19 mouse cellular contexts compared by ENCODE assay signal in the genomic region with DNA sequence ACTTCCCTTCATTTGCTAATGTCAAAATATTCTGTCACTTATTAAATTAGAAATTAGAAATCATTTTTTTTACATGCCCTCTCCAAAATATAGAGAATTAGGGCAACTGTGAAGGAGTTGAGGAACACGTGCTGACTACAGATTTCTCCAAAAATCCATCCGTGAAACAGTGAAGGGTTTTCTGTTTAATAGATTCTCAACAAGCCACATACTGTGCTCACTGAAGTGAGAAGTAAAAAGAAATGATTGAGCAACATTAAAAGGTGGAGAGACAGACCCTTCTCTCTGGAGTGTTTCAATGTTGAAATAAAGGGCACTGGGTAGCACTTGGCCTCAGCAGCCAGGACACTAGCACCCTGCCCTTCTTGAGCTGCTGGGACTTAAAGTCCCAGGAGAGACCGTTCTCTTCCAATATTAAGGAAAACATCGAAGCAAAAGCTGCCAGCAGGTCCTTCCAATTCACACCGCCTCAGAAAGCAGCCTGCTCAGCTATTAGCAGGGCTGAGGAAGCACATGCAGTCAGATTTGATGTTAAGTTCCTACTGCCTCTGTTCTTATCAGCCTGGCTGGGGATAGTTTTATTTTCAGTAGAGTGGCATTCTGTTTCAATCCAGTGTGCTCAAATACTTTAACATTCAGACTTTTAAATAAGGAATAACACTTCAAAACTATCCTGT.
DNase-seq lines count a peak whose midpoint lies in the region; ATAC-seq and TF ChIP-seq lines count a peak whose summit lies in the region.
"Had no signal": no experiment of that assay in that cellular context is flagged by ENCODE, and none has a peak within 500 bp of the region (broad histone marks: within the 10 kb centered on the region; RNA-seq: fewer than 3 reads in every experiment).

No protein-coding gene starts in this region.

- no peak for DNase-seq in forebrain, postnatal 0 days
- DNase-seq in layer of hippocampus, postnatal 14 days (ENCODE audit: low spot score in 2 of 2) = peak; percentile 8 to 39
- no peak for DNase-seq in layer of hippocampus, postnatal 25 days (ENCODE audit: extremely low spot score in 1 of 2, low spot score in 1 of 2)
- no peak for DNase-seq in midbrain, embryonic 10.5 days (ENCODE audit: low spot score)
- DNase-seq in retina, postnatal 1 day = peak; percentile 25
- no peak for DNase-seq in gastrocnemius, postnatal 25 days
- DNase-seq: adrenal gland, adult 8-10 months; kidney, adult 2 months; thymus, postnatal 25 days had no signal

- peak; percentile 38; the same call in 1 of the 2 replicates for ATAC-seq in forebrain, postnatal 0 days
- ATAC-seq in forebrain, embryonic 12.5 days (ENCODE audit: low FRiP score) = no peak
- peak; percentile 37; the same call in 1 of the 2 replicates for ATAC-seq in midbrain, embryonic 15.5 days (replicated peaks)
- ATAC-seq: activated CD4-positive, CD25-positive, alpha-beta regulatory T cell, adult 4 months had no signal

- H3K9me3 ChIP-seq in forebrain, postnatal 0 days (ENCODE audit: low read length) = no peaks in the 10 kb centered on the region
- no peaks in the 10 kb centered on the region for H3K9me3 ChIP-seq in forebrain, embryonic 12.5 days
- H3K9me3 ChIP-seq in midbrain, embryonic 15.5 days = no peaks in the 10 kb centered on the region
- H3K9me3 ChIP-seq in midbrain, embryonic 10.5 days (replicated peaks) = no peaks in the 10 kb centered on the region
- H3K9me3 ChIP-seq: embryonic facial prominence, embryonic 10.5 days; limb, embryonic 15.5 days; lung, embryonic 15.5 days; midbrain, embryonic 12.5 days; stomach, embryonic 15.5 days had no signal

- H3K4me2 ChIP-seq in forebrain, postnatal 0 days (ENCODE audit: low read depth) = no peak overlapping the region
- H3K4me2 ChIP-seq in forebrain, embryonic 12.5 days = no peak overlapping the region
- no peak overlapping the region for H3K4me2 ChIP-seq in midbrain, embryonic 15.5 days
- H3K4me2 ChIP-seq: limb, embryonic 15.5 days; lung, embryonic 15.5 days; midbrain, embryonic 12.5 days; stomach, embryonic 15.5 days had no signal

- H3K27ac ChIP-seq in forebrain, postnatal 0 days (ENCODE audit: low read depth, low read length) = no peak overlapping the region
- no peak overlapping the region for H3K27ac ChIP-seq in forebrain, embryonic 12.5 days
- H3K27ac ChIP-seq in midbrain, embryonic 15.5 days = no peak overlapping the region
- no peak overlapping the region for H3K27ac ChIP-seq in midbrain, embryonic 10.5 days (replicated peaks)
- H3K27ac ChIP-seq: embryonic facial prominence, embryonic 10.5 days; kidney, postnatal 0 days; limb, embryonic 15.5 days; liver, embryonic 14.5 days; lung, embryonic 15.5 days; midbrain, embryonic 12.5 days; stomach, embryonic 15.5 days had no signal

- H3K4me3 ChIP-seq in forebrain, postnatal 0 days (ENCODE audit: low read depth, low read length) = no peak overlapping the region
- H3K4me3 ChIP-seq in forebrain, embryonic 12.5 days (replicated peaks) = no peak overlapping the region
- no peak overlapping the region for H3K4me3 ChIP-seq in midbrain, embryonic 15.5 days
- no peak overlapping the region for H3K4me3 ChIP-seq in midbrain, embryonic 10.5 days
- H3K4me3 ChIP-seq: embryonic facial prominence, embryonic 10.5 days; limb, embryonic 15.5 days; lung, embryonic 15.5 days; midbrain, embryonic 12.5 days; stomach, embryonic 15.5 days had no signal

- no peaks in the 10 kb centered on the region for H3K36me3 ChIP-seq in forebrain, postnatal 0 days (ENCODE audit: insufficient read depth)
- no peaks in the 10 kb centered on the region for H3K36me3 ChIP-seq in forebrain, embryonic 12.5 days (replicated peaks)
- H3K36me3 ChIP-seq in midbrain, embryonic 15.5 days (replicated peaks) = no peaks in the 10 kb centered on the region
- no peaks in the 10 kb centered on the region for H3K36me3 ChIP-seq in midbrain, embryonic 10.5 days
- H3K36me3 ChIP-seq: embryonic facial prominence, embryonic 10.5 days; limb, embryonic 15.5 days; lung, embryonic 15.5 days; midbrain, embryonic 12.5 days; stomach, embryonic 15.5 days had no signal

- H3K9ac ChIP-seq in forebrain, postnatal 0 days = no peak overlapping the region
- H3K9ac ChIP-seq in forebrain, embryonic 12.5 days = no peak overlapping the region
- H3K9ac ChIP-seq in midbrain, embryonic 15.5 days = no peak overlapping the region
- H3K9ac ChIP-seq: limb, embryonic 15.5 days; liver, embryonic 14.5 days; lung, embryonic 15.5 days; midbrain, embryonic 12.5 days; stomach, embryonic 15.5 days had no signal

- no peak for TF ChIP-seq CTCF in forebrain, postnatal 0 days (IDR thresholded peaks at IDR 0.05; ENCODE audit: low read depth)

- no peaks in the 10 kb centered on the region for H3K27me3 ChIP-seq in forebrain, postnatal 0 days (ENCODE audit: insufficient read depth, low read length)
- no peaks in the 10 kb centered on the region for H3K27me3 ChIP-seq in forebrain, embryonic 12.5 days
- H3K27me3 ChIP-seq in midbrain, embryonic 15.5 days (replicated peaks) = no peaks in the 10 kb centered on the region
- no peaks in the 10 kb centered on the region for H3K27me3 ChIP-seq in midbrain, embryonic 10.5 days (ENCODE audit: low read depth, poor library complexity, severe bottlenecking)
- H3K27me3 ChIP-seq: limb, embryonic 15.5 days; lung, embryonic 15.5 days; midbrain, embryonic 12.5 days; stomach, embryonic 15.5 days had no signal

- 18% methylated on average over 5 of the region's 5 CpGs for WGBS in forebrain, postnatal 0 days
- WGBS in forebrain, embryonic 12.5 days = 45% methylated on average over 5 of the region's 5 CpGs
- 56% methylated on average over 5 of the region's 5 CpGs for WGBS in midbrain, embryonic 15.5 days
- 76% methylated on average over 5 of the region's 5 CpGs for WGBS in midbrain, embryonic 10.5 days

- peaks cover 2% of the 10 kb centered on the region; the same call in 1 of the 2 replicates for H3K4me1 ChIP-seq in forebrain, postnatal 0 days (ENCODE audit: insufficient read depth)
- peaks cover 4% of the 10 kb centered on the region; the same call in 1 of the 2 replicates for H3K4me1 ChIP-seq in forebrain, embryonic 12.5 days
- H3K4me1 ChIP-seq in midbrain, embryonic 15.5 days = no peaks in the 10 kb centered on the region
- H3K4me1 ChIP-seq in midbrain, embryonic 10.5 days = no peaks in the 10 kb centered on the region
- H3K4me1 ChIP-seq: embryonic facial prominence, embryonic 10.5 days; limb, embryonic 15.5 days; lung, embryonic 15.5 days; stomach, embryonic 15.5 days had no signal

Comparison
In these comparisons a context has a peak if more than half of its experiments do, and no peak if none do; other contexts are left out.
1. DNase-seq: peak in layer of hippocampus, postnatal 14 days (2 of 2) and retina, postnatal 1 day (single experiment); none in forebrain, postnatal 0 days (single experiment), layer of hippocampus, postnatal 25 days (0 of 2), midbrain, embryonic 10.5 days (single experiment) and gastrocnemius, postnatal 25 days (single experiment).